ENCODE assay signal across 28 mouse cellular contexts in genomic region chr8:126554741-126555140, GRCm38 (mm10). TPM values are rescaled to one million over a fixed set of nuclear protein-coding genes. Genes with fewer than 3 reads are reported as not detected.
DNase-seq lines count a peak whose midpoint lies in the region; ATAC-seq and TF ChIP-seq lines count a peak whose summit lies in the region.
"Had no signal": no experiment of that assay in that cellular context is flagged by ENCODE, and none has a peak within 500 bp of the region (broad histone marks: within the 10 kb centered on the region; RNA-seq: fewer than 3 reads in every experiment).

No protein-coding gene starts in this region.

- H3K4me2 ChIP-seq in midbrain, embryonic 14.5 days (ENCODE audit: low read length) = no peak overlapping the region
- H3K4me2 ChIP-seq: embryonic facial prominence, embryonic 12.5 days; forebrain, embryonic 12.5 days had no signal

- H3K27ac ChIP-seq in left cerebral cortex, adult 2 months = no peak overlapping the region
- no peak overlapping the region for H3K27ac ChIP-seq in midbrain, embryonic 14.5 days (replicated peaks; ENCODE audit: low read depth, low read length)
- H3K27ac ChIP-seq: embryonic facial prominence, embryonic 10.5 days; embryonic facial prominence, embryonic 12.5 days; forebrain, embryonic 10.5 days; forebrain, embryonic 12.5 days had no signal

- intact Hi-C loops in left cerebral cortex, adult 2 months (cut with DNase I) = no loop called here

- WGBS in midbrain, embryonic 14.5 days = 94% methylated on average over 4 of the region's 4 CpGs

- TF ChIP-seq CTCF in left cerebral cortex, adult 2 months (IDR thresholded peaks at IDR 0.05) = no peak

- no peaks in the 10 kb centered on the region for H3K27me3 ChIP-seq in midbrain, embryonic 14.5 days (ENCODE audit: control insufficient read depth, insufficient read depth, low read length)
- H3K27me3 ChIP-seq: CH12.LX; embryonic facial prominence, embryonic 12.5 days; Patski had no signal

- peak; percentile 27 to 49 for DNase-seq in lung, adult 18-20 months
- DNase-seq in lung, postnatal 14 days = no peak
- peak; percentile 61 for DNase-seq in lung, postnatal 25 days (ENCODE audit: low spot score)
- DNase-seq in lung, postnatal 10 days = no peak
- peak; percentile 62 for DNase-seq in 416B (ENCODE audit: low read depth)
- DNase-seq in fat pad, adult 2 months (ENCODE audit: extremely low read depth, low read depth, low spot score) = peak; percentile 62
- DNase-seq in left cerebral cortex, adult 2 months (ENCODE audit: extremely low spot score in 1 of 2, low spot score in 2 of 2) = no peak
- no peak for DNase-seq in midbrain, embryonic 14.5 days
- DNase-seq: adrenal gland, adult 8-10 months; adrenal gland, postnatal 14 days; adrenal gland, postnatal 36 days; B cell, adult 2 months; cerebellum, adult 11-12 months; cerebellum, adult 2 months; cerebellum, adult 9-10 months; cerebellum, postnatal 10 days; cerebellum, postnatal 25 days had no signal

- no peaks in the 10 kb centered on the region for H3K36me3 ChIP-seq in midbrain, embryonic 14.5 days (ENCODE audit: control insufficient read depth, insufficient read depth, low read length)
- H3K36me3 ChIP-seq: embryonic facial prominence, embryonic 10.5 days; embryonic facial prominence, embryonic 12.5 days; forebrain, embryonic 10.5 days; forebrain, embryonic 12.5 days; G1E had no signal

- H3K4me1 ChIP-seq in midbrain, embryonic 14.5 days (ENCODE audit: control insufficient read depth, insufficient read depth, low read length) = no peaks in the 10 kb centered on the region

- no peak overlapping the region for H3K4me3 ChIP-seq in left cerebral cortex, adult 2 months
- H3K4me3 ChIP-seq in midbrain, embryonic 14.5 days (replicated peaks; ENCODE audit: low read depth, low read length) = no peak overlapping the region
- H3K4me3 ChIP-seq: embryonic facial prominence, embryonic 10.5 days; embryonic facial prominence, embryonic 12.5 days; forebrain, embryonic 10.5 days; forebrain, embryonic 12.5 days had no signal

- H3K9ac ChIP-seq in midbrain, embryonic 14.5 days (replicated peaks; ENCODE audit: low read length) = no peak overlapping the region
- H3K9ac ChIP-seq: embryonic facial prominence, embryonic 12.5 days; forebrain, embryonic 12.5 days had no signal

- no peak for ATAC-seq in midbrain, embryonic 14.5 days (ENCODE audit: low FRiP score, low TSS enrichment)
- ATAC-seq: activated CD4-positive, CD25-positive, alpha-beta regulatory T cell, adult 4 months; CD4-positive, CD25-positive, alpha-beta regulatory T cell, adult 4 months; forebrain, embryonic 14.5 days; forebrain, embryonic 16.5 days; Patski had no signal

- H3K9me3 ChIP-seq in midbrain, embryonic 14.5 days (ENCODE audit: control insufficient read depth, low read length) = no peaks in the 10 kb centered on the region
- H3K9me3 ChIP-seq: embryonic facial prominence, embryonic 10.5 days; embryonic facial prominence, embryonic 12.5 days; forebrain, embryonic 10.5 days; forebrain, embryonic 12.5 days; G1E had no signal

RNA-seq across cellular contexts. Expression of gene Irf2bp2, which starts 39.0 kb away (rescaled TPM):
- total RNA-seq in left cerebral cortex, adult 2 months (2021) = 10 to 100 TPM; 63.9 to 78.4 TPM
- 7.8 and 9.8 TPM in 2 replicates for polyA plus RNA-seq in midbrain, embryonic 14.5 days (2014; fragmentation: Nextera tagmentation; extraction: Ambion mirVana)

Comparison
In these comparisons a context has a peak if more than half of its experiments do, and no peak if none do; other contexts are left out.
1. DNase-seq: peak in lung, adult 18-20 months (2 of 2), lung, postnatal 25 days (single experiment), 416B (single experiment) and fat pad, adult 2 months (single experiment); none in lung, postnatal 14 days (single experiment), lung, postnatal 10 days (single experiment), left cerebral cortex, adult 2 months (0 of 2) and midbrain, embryonic 14.5 days (single experiment).